Mouse (Mus musculus): ENCODE results near the gene Gpalpp1. TPM values are rescaled to one million over a fixed set of nuclear protein-coding genes. Genes with fewer than 3 reads are reported as not detected.

Gene Gpalpp1
- polyA plus RNA-seq, 1 experiment, result 4.7 TPM

- peaks cover 75% of the 10 kb centered on the region for H3K79me2 ChIP-seq (ENCODE audit: control insufficient read depth, insufficient read depth)
- no peak overlapping the region for H3K4me3 ChIP-seq (ENCODE audit: insufficient read depth, poor library complexity, severe bottlenecking)
- TF ChIP-seq MAX (IDR thresholded peaks at IDR 0.05), result no peak
- TF ChIP-seq MYOG (IDR thresholded peaks at IDR 0.05; ENCODE audit: control insufficient read depth, extremely low read depth, insufficient read length), result no peak
- TF ChIP-seq USF1 (IDR thresholded peaks at IDR 0.05; ENCODE audit: low read depth), result no peak
- no peak for TF ChIP-seq FOSL1 (IDR thresholded peaks at IDR 0.05; ENCODE audit: insufficient read depth, low read length, poor library complexity, severe bottlenecking)
- no peak for TF ChIP-seq CTCF (IDR thresholded peaks at IDR 0.05; ENCODE audit: control insufficient read depth, insufficient read depth, insufficient read length)
- TF ChIP-seq MYOD1 (IDR thresholded peaks at IDR 0.05; ENCODE audit: control insufficient read depth, insufficient read length, low read depth), result no peak
- no peak for TF ChIP-seq CEBPB (IDR thresholded peaks at IDR 0.05; ENCODE audit: low read depth)
- H3ac ChIP-seq (ENCODE audit: control insufficient read depth, insufficient read length, low read depth), result no peak overlapping the region
- peaks cover 34% of the 10 kb centered on the region for H3K79me3 ChIP-seq (ENCODE audit: low read depth)
- H3K36me3 ChIP-seq (ENCODE audit: control insufficient read depth, insufficient read depth), result peaks cover 92% of the 10 kb centered on the region
- no peaks in the 10 kb centered on the region for H3K27me3 ChIP-seq (ENCODE audit: control insufficient read depth, insufficient read depth, insufficient read length)
These were observed 12.1 kb upstream of the Gpalpp1 start for GRCm38 (mm10) chr14:76122663-76123058.

DNA sequence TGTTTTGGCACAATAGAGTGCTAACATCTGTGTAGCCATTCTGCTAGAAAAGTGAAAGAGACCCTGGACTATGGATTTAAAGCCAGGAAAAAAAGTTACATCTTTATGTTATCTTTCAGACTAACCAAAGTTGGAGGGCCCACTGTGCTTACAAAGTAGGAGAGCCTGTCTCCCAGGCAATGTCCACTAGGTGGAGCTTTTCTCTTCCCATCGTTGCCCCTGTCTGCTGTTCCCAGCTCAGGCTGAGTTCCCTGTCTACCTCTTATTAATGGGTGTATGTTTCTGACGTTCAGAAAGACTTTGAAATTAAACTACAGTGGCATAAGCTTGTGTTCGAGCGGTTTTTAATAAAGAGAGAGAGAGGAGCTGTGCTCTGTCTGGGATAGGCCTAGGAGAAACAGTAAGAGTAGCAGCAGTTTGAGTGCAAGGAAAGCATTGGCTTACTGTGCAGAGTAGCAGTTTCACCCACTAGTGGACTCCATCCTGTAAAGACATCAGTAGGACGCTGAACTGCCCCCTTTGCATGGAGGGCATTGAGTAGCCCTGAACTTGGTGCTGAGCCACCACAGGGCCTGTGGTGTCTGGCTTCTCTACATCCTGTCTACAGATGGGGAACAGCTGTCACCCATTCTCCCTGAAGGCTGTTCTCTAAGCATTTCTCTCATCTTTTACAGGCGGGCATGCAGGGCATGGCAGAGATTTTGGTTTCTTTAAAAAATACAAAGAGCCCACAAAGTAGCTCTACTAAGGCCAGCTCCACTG lies 11.5 kb upstream of the Gpalpp1 start:
- peaks cover 92% of the 10 kb centered on the region for H3K36me3 ChIP-seq (ENCODE audit: control insufficient read depth, insufficient read depth)
- TF ChIP-seq CEBPB (IDR thresholded peaks at IDR 0.05; ENCODE audit: low read depth) (no peak), CTCF (IDR thresholded peaks at IDR 0.05; ENCODE audit: control insufficient read depth, insufficient read depth, insufficient read length) (peak; percentile 44), MAX (IDR thresholded peaks at IDR 0.05) (no peak)
- no peaks in the 10 kb centered on the region for H3K27me3 ChIP-seq (ENCODE audit: control insufficient read depth, insufficient read depth, insufficient read length)

GRCm38 (mm10) chr14:76120472-76120871 lies 9.9 kb upstream of the Gpalpp1 start:
- H3K36me3 ChIP-seq (ENCODE audit: control insufficient read depth, insufficient read depth), result peaks cover 89% of the 10 kb centered on the region
- no peaks in the 10 kb centered on the region for H3K27me3 ChIP-seq (ENCODE audit: control insufficient read depth, insufficient read depth, insufficient read length)
- no peak overlapping the region for H3K4me3 ChIP-seq (ENCODE audit: insufficient read depth, poor library complexity, severe bottlenecking)
- peaks cover 93% of the 10 kb centered on the region for H3K79me2 ChIP-seq (ENCODE audit: control insufficient read depth, insufficient read depth)
- H3K79me3 ChIP-seq (ENCODE audit: low read depth), result peaks cover 33% of the 10 kb centered on the region
- no peak overlapping the region for H3ac ChIP-seq (ENCODE audit: control insufficient read depth, insufficient read length, low read depth)
- no peak for TF ChIP-seq FOSL1 (IDR thresholded peaks at IDR 0.05; ENCODE audit: insufficient read depth, low read length, poor library complexity, severe bottlenecking)
- TF ChIP-seq MYOD1 (IDR thresholded peaks at IDR 0.05; ENCODE audit: control insufficient read depth, insufficient read length, low read depth), result no peak
- no peak for TF ChIP-seq CTCF (IDR thresholded peaks at IDR 0.05; ENCODE audit: control insufficient read depth, insufficient read depth, insufficient read length)

More for the DNA sequence above, 11.5 kb upstream of the Gpalpp1 start:
- Histone ChIP-seq H3K79me3 (ENCODE audit: low read depth) (peaks cover 37% of the 10 kb centered on the region), H3K79me2 (ENCODE audit: control insufficient read depth, insufficient read depth) (peaks cover 80% of the 10 kb centered on the region), H3K4me3 (ENCODE audit: insufficient read depth, poor library complexity, severe bottlenecking) (no peak overlapping the region), H3ac (ENCODE audit: control insufficient read depth, insufficient read length, low read depth) (no peak overlapping the region)

DNA sequence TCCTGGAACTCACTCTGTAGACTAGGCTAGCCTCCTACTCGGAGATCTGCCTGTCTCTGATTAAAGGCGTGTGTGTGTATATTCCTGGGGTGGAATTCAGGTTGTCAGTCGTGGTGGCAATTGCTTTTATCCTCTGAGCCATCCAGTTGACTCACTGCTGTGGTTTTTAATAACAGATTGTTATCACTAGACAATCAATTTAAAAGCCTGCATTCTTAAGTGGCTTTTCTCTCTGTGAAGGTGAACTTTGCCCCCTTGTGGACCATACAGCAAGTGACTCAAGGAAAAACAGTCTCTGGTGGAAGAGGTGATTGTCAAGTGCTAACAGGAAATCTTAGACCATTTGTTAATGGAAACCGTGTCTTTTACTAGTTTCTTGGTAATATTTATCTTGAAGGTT lies 8.4 kb upstream of the Gpalpp1 start:
- Histone ChIP-seq H3K79me3 (ENCODE audit: low read depth) (peaks cover 31% of the 10 kb centered on the region), H3K36me3 (ENCODE audit: control insufficient read depth, insufficient read depth) (peaks cover 89% of the 10 kb centered on the region), H3K27me3 (ENCODE audit: control insufficient read depth, insufficient read depth, insufficient read length) (no peaks in the 10 kb centered on the region), H3K79me2 (ENCODE audit: control insufficient read depth, insufficient read depth) (peaks cover 98% of the 10 kb centered on the region), H3ac (ENCODE audit: control insufficient read depth, insufficient read length, low read depth) (no peak overlapping the region), H3K4me3 (ENCODE audit: insufficient read depth, poor library complexity, severe bottlenecking) (no peak overlapping the region)
- no peak for TF ChIP-seq MAX (IDR thresholded peaks at IDR 0.05)

DNA sequence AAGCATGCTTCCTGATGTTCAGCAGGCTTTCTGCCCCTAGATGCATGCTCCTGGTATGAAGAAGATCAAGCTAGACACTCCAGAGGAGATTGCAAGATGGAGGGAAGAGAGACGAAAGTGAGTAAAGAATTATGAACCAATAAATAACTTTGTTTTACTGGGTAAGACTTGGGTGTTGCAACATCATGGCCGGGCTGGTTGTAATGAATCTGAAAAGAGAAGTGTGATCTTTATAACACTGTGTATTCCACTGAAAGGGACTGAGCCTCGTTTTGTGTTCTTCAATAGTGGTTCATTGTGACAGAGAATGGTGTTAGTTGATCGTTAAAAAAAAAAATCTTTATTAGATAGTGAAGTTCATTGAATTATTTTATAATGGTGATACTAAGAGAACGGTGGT lies 5.2 kb upstream of the Gpalpp1 start:
- Histone ChIP-seq H3K27me3 (ENCODE audit: control insufficient read depth, insufficient read depth, insufficient read length) (no peaks in the 10 kb centered on the region), H3K79me3 (ENCODE audit: low read depth) (peaks cover 40% of the 10 kb centered on the region), H3K79me2 (ENCODE audit: control insufficient read depth, insufficient read depth) (peaks cover 98% of the 10 kb centered on the region), H3K4me3 (ENCODE audit: insufficient read depth, poor library complexity, severe bottlenecking) (no peak overlapping the region), H3ac (ENCODE audit: control insufficient read depth, insufficient read length, low read depth) (no peak overlapping the region), H3K36me3 (ENCODE audit: control insufficient read depth, insufficient read depth) (peaks cover 71% of the 10 kb centered on the region)
- TF ChIP-seq MYOG (IDR thresholded peaks at IDR 0.05; ENCODE audit: control insufficient read depth, extremely low read depth, insufficient read length), result no peak
- no peak for TF ChIP-seq MAX (IDR thresholded peaks at IDR 0.05)
- TF ChIP-seq USF1 (IDR thresholded peaks at IDR 0.05; ENCODE audit: low read depth), result no peak
- no peak for TF ChIP-seq CEBPB (IDR thresholded peaks at IDR 0.05; ENCODE audit: low read depth)
- TF ChIP-seq FOSL1 (IDR thresholded peaks at IDR 0.05; ENCODE audit: insufficient read depth, low read length, poor library complexity, severe bottlenecking), result no peak
- no peak for TF ChIP-seq MYOD1 (IDR thresholded peaks at IDR 0.05; ENCODE audit: control insufficient read depth, insufficient read length, low read depth)
- TF ChIP-seq CTCF (IDR thresholded peaks at IDR 0.05; ENCODE audit: control insufficient read depth, insufficient read depth, insufficient read length), result no peak

DNA sequence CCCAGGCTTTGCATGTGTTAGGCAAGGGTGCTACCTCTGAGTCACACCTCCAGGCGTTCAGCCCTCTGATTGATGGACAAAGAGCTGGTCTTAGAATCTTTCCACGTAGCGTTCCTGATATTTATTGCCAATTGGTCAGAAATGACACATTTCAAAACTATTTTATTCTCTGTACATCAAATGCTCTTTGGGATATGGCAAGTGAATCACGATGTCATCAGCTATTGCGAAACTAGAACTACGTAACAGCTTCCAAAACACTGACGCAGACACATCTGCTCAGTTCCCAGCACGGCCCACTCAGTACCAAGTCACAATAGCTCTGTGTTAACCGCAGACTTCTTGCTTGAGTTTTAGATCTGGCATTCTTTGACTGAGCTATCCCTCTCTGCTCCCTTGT lies 11.0 kb downstream of the Gpalpp1 start:
- TF ChIP-seq MYOD1 (IDR thresholded peaks at IDR 0.05; ENCODE audit: control insufficient read depth, insufficient read length, low read depth) (peak; percentile 22), FOSL1 (IDR thresholded peaks at IDR 0.05; ENCODE audit: insufficient read depth, low read length, poor library complexity, severe bottlenecking) (peak; percentile 2), CEBPB (IDR thresholded peaks at IDR 0.05; ENCODE audit: low read depth) (peak; percentile 98), CTCF (IDR thresholded peaks at IDR 0.05; ENCODE audit: control insufficient read depth, insufficient read depth, insufficient read length) (no peak), USF1 (IDR thresholded peaks at IDR 0.05; ENCODE audit: low read depth) (no peak)
- Histone ChIP-seq H3K4me3 (ENCODE audit: insufficient read depth, poor library complexity, severe bottlenecking) (no peak overlapping the region), H3K27me3 (ENCODE audit: control insufficient read depth, insufficient read depth, insufficient read length) (no peaks in the 10 kb centered on the region), H3K36me3 (ENCODE audit: control insufficient read depth, insufficient read depth) (peaks cover 38% of the 10 kb centered on the region), H3ac (ENCODE audit: control insufficient read depth, insufficient read length, low read depth) (no peak overlapping the region), H3K79me2 (ENCODE audit: control insufficient read depth, insufficient read depth) (no peaks in the 10 kb centered on the region), H3K79me3 (ENCODE audit: low read depth) (no peaks in the 10 kb centered on the region)
